Mouse (Mus musculus) hindbrain, embryonic 16.5 days (tissue): ENCODE data around the gene Map2k5. TPM values are rescaled to one million over a fixed set of nuclear protein-coding genes. Genes with fewer than 3 reads are reported as not detected.
A peak's percentile ranks its signal among the peaks of the same experiment; 100 is the strongest.

ENCODE experiments used
- ATAC-seq: fragments of 200-750 bp; cut with Nextera tagmentation; 2 replicates; pipeline ENCODE4 v1.8.0; 2017; ENCODE audit warnings: moderate TSS enrichment, moderate library complexity
- H3K27ac ChIP-seq: fragments of 300-500 bp; sonication (generic); 2 replicates; pipeline ENCODE4 v1.5.1; 2014; ENCODE audit warnings: low read depth, mild to moderate bottlenecking, control low read depth, low read length, moderate library complexity
- H3K27me3 ChIP-seq: fragments of 300-500 bp; sonication (generic); replicated peaks from 2 replicates; pipeline ENCODE4 v1.6.1; 2014; ENCODE audit warnings: low read length; ENCODE audit not compliant: control insufficient read depth, insufficient read depth
- H3K36me3 ChIP-seq: fragments of 300-500 bp; sonication (generic); 2 replicates; pipeline ENCODE4 v1.6.1; 2014; ENCODE audit warnings: mild to moderate bottlenecking, low read length, moderate library complexity, mixed read lengths; ENCODE audit not compliant: control insufficient read depth, insufficient read depth
- H3K4me1 ChIP-seq: fragments of 300-500 bp; sonication (generic); 2 replicates; pipeline ENCODE4 v1.6.1; 2014; ENCODE audit warnings: low read depth, low read length; ENCODE audit not compliant: control insufficient read depth, insufficient read depth
- H3K4me2 ChIP-seq: fragments of 300-500 bp; sonication (generic); 2 replicates; pipeline ENCODE4 v1.6.1; 2014; ENCODE audit warnings: mild to moderate bottlenecking, low read length, control low read depth, moderate library complexity
- H3K4me3 ChIP-seq: fragments of 300-500 bp; sonication (generic); 2 replicates; pipeline ENCODE4 v1.5.1; 2014; ENCODE audit warnings: mild to moderate bottlenecking, low read length, control low read depth, moderate library complexity
- H3K9ac ChIP-seq: fragments of 300-500 bp; sonication (generic); 2 replicates; pipeline ENCODE4 v1.6.1; 2014; ENCODE audit warnings: low read depth, mild to moderate bottlenecking, control low read depth, low read length, moderate library complexity
- H3K9me3 ChIP-seq: fragments of 300-500 bp; sonication (generic); 2 replicates; pipeline ENCODE4 v1.6.1; 2014; ENCODE audit warnings: mild to moderate bottlenecking, low read length, moderate library complexity; ENCODE audit not compliant: control insufficient read depth
- WGBS: fragments of 180-500 bp; shearing (Covaris S2); extraction: QIAGEN DNeasy Blood & Tissue Kit; methylation state at CpG from one replicate; pipeline ENCODE4 v1.1.7; 2014; 5-methylcytosine and 5-hydroxymethylcytosine counted together
- polyA plus RNA-seq: library from polyadenylated mRNA; unstranded; fragments of >200 nt; fragmentation: Nextera tagmentation; extraction: Ambion mirVana; gene quantifications from 2 replicates; pipeline ENCODE4 v1.2.1, GENCODE M21; 2015

Map2k5 gene
- polyA plus RNA-seq, 1 experiment from 2014 or later: 31.2 TPM

GRCm38 (mm10) chr9:63229124-63229523, 148.6 kb downstream of the Map2k5 start:
- WGBS: 64% methylated on average over 4 of the region's 4 CpGs
- Histone ChIP-seq H3K4me1 (peaks cover 4% of the 10 kb centered on the region; the same call in 1 of the 2 replicates), H3K9me3 (no peaks in the 10 kb centered on the region), H3K4me3 (no peak overlapping the region), H3K36me3 (no peaks in the 10 kb centered on the region), H3K9ac (no peak overlapping the region), H3K27ac (no peak overlapping the region), H3K27me3 (no peaks in the 10 kb centered on the region), H3K4me2 (no peak overlapping the region)
- no peak for ATAC-seq

GRCm38 (mm10) chr9:63222161-63222560, 155.5 kb downstream of the Map2k5 start:
- Histone ChIP-seq H3K27ac (no peak overlapping the region), H3K27me3 (no peaks in the 10 kb centered on the region), H3K9ac (no peak overlapping the region), H3K9me3 (no peaks in the 10 kb centered on the region), H3K4me2 (no peak overlapping the region), H3K36me3 (no peaks in the 10 kb centered on the region), H3K4me3 (no peak overlapping the region), H3K4me1 (no peaks in the 10 kb centered on the region; the same call in 1 of the 2 replicates)
- WGBS: 55% methylated on average over 6 of the region's 6 CpGs
- no peak for ATAC-seq

- Histone ChIP-seq H3K4me3 (no peak overlapping the region), H3K27me3 (no peaks in the 10 kb centered on the region), H3K4me1 (no peaks in the 10 kb centered on the region; the same call in 1 of the 2 replicates), H3K27ac (no peak overlapping the region), H3K4me2 (no peak overlapping the region), H3K36me3 (no peaks in the 10 kb centered on the region), H3K9ac (no peak overlapping the region), H3K9me3 (no peaks in the 10 kb centered on the region)
- ATAC-seq: no peak
- WGBS: 75% methylated on average over 7 of the region's 7 CpGs
These were observed 157.9 kb downstream of the Map2k5 start for GRCm38 (mm10) chr9:63219851-63220250.

- Histone ChIP-seq H3K36me3 (no peaks in the 10 kb centered on the region), H3K9ac (no peak overlapping the region), H3K4me2 (no peak overlapping the region), H3K27me3 (no peaks in the 10 kb centered on the region), H3K4me1 (no peaks in the 10 kb centered on the region; the same call in 1 of the 2 replicates), H3K9me3 (no peaks in the 10 kb centered on the region), H3K4me3 (no peak overlapping the region), H3K27ac (no peak overlapping the region)
- ATAC-seq: no peak
- WGBS: 74% methylated on average over 2 of the region's 2 CpGs
These were observed 162.7 kb downstream of the Map2k5 start for GRCm38 (mm10) chr9:63215031-63215430.

GRCm38 (mm10) chr9:63206769-63207276, 170.9 kb downstream of the Map2k5 start:
- H3K36me3 ChIP-seq: peaks cover 2% of the 10 kb centered on the region; the same call in 1 of the 2 replicates
- H3K4me3 ChIP-seq: no peak overlapping the region
- no peak overlapping the region for H3K4me2 ChIP-seq
- no peak overlapping the region for H3K9ac ChIP-seq
- H3K27me3 ChIP-seq: no peaks in the 10 kb centered on the region
- no peaks in the 10 kb centered on the region for H3K4me1 ChIP-seq
- 34% methylated on average over 15 of the region's 15 CpGs for WGBS
- no peak for ATAC-seq
- no peak overlapping the region for H3K27ac ChIP-seq
- no peaks in the 10 kb centered on the region for H3K9me3 ChIP-seq

- no peak for ATAC-seq
- 64% methylated on average over 3 of the region's 3 CpGs for WGBS
These were observed 174.2 kb downstream of the Map2k5 start for GRCm38 (mm10) chr9:63203461-63203860.

GRCm38 (mm10) chr9:63201376-63202323, 176.1 kb downstream of the Map2k5 start:
- no peaks in the 10 kb centered on the region for H3K27me3 ChIP-seq
- no peaks in the 10 kb centered on the region for H3K9me3 ChIP-seq
- H3K27ac ChIP-seq: no peak overlapping the region
- ATAC-seq: no peak
- H3K4me2 ChIP-seq: no peak overlapping the region
- H3K36me3 ChIP-seq: peaks cover 3% of the 10 kb centered on the region; the same call in 1 of the 2 replicates
- no peak overlapping the region for H3K4me3 ChIP-seq
- 83% methylated on average over 15 of the region's 15 CpGs for WGBS
- no peak overlapping the region for H3K9ac ChIP-seq
- H3K4me1 ChIP-seq: peaks cover 9% of the 10 kb centered on the region

More at GRCm38 (mm10) chr9:63203461-63203860, 174.2 kb downstream of the Map2k5 start:
- Histone ChIP-seq H3K9me3 (no peaks in the 10 kb centered on the region), H3K27ac (no peak overlapping the region), H3K9ac (no peak overlapping the region), H3K4me3 (no peak overlapping the region), H3K4me1 (no peaks in the 10 kb centered on the region; the same call in 1 of the 2 replicates), H3K27me3 (no peaks in the 10 kb centered on the region), H3K36me3 (peaks cover 3% of the 10 kb centered on the region; the same call in 1 of the 2 replicates), H3K4me2 (no peak overlapping the region)

- H3K4me1 ChIP-seq: peaks cover 15% of the 10 kb centered on the region
- H3K27ac ChIP-seq: no peak overlapping the region; the same call in 1 of the 2 replicates
- 11% methylated on average over 8 of the region's 8 CpGs for WGBS
These were observed 180.4 kb downstream of the Map2k5 start for GRCm38 (mm10) chr9:63197252-63197651.

GRCm38 (mm10) chr9:63196114-63196682, 181.5 kb downstream of the Map2k5 start:
- ATAC-seq: no peak
- H3K9ac ChIP-seq: no peak overlapping the region; the same call in 1 of the 2 replicates
- no peak overlapping the region for H3K4me3 ChIP-seq
- H3K4me1 ChIP-seq: peaks cover 15% of the 10 kb centered on the region
- H3K36me3 ChIP-seq: no peaks in the 10 kb centered on the region
- no peaks in the 10 kb centered on the region for H3K27me3 ChIP-seq
- peak overlapping the region; percentile 18; the same call in 1 of the 2 replicates for H3K27ac ChIP-seq
- no peaks in the 10 kb centered on the region for H3K9me3 ChIP-seq
- 60% methylated on average over 8 of the region's 8 CpGs for WGBS
- no peak overlapping the region for H3K4me2 ChIP-seq

More at GRCm38 (mm10) chr9:63197252-63197651, 180.4 kb downstream of the Map2k5 start:
- Histone ChIP-seq H3K9me3 (no peaks in the 10 kb centered on the region), H3K4me2 (peak overlapping the region; percentile 25), H3K9ac (no peak overlapping the region; the same call in 1 of the 2 replicates), H3K4me3 (no peak overlapping the region), H3K27me3 (no peaks in the 10 kb centered on the region), H3K36me3 (peaks cover 3% of the 10 kb centered on the region; the same call in 1 of the 2 replicates)
- no peak for ATAC-seq
